Mouse (Mus musculus) heart, postnatal 10 days (tissue): ENCODE results near the gene Rrm2. TPM values are rescaled to one million over a fixed set of nuclear protein-coding genes. Genes with fewer than 3 reads are reported as not detected.
A peak's percentile ranks its signal among the peaks of the same experiment; 100 is the strongest.

Experiments
- DNase-seq, 2 experiments: peaks; one replicate each; pipeline ENCODE4 v3.0.0; 2021
- intact Hi-C: fragments of 180-260 bp; cut with DNase I; formaldehyde crosslinking; loops from one replicate; pipeline ENCODE4 v1.15.1; 2025
- total RNA-seq, 2 experiments: library from RNA; stranded (reverse); gene quantifications; 2 replicates each; pipeline ENCODE4 v1.2.3; 2021

Rrm2 gene
- total RNA-seq, 2 experiments from 2014 or later = 44.3 to 46.4 TPM

DNA sequence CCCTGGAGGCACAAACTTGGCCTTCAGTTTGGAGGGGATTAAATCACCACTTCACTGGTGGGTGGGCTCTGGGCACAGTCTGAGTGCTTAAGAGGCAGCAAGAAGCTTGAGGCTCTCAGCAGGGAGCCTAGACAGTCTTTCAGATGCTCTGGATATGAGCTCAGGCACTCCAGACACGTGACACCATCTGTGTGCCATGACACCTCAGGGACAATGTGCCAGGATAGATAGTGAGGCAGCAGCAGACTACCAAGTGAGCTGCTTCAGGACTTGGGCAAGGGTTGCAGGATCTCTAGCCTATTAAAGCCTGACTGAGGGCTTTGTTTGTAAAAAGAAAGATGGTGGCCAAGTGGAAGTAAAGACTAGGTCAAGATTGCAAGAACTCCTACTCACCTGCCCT is 36.3 kb downstream of the Rrm2 start:
- DNase-seq = no peak
- intact Hi-C loops = loop anchor here (10.0 kb wide), 1 partner anchor 90 kb away; the partner anchor contains the start of gene Mboat2

DNA sequence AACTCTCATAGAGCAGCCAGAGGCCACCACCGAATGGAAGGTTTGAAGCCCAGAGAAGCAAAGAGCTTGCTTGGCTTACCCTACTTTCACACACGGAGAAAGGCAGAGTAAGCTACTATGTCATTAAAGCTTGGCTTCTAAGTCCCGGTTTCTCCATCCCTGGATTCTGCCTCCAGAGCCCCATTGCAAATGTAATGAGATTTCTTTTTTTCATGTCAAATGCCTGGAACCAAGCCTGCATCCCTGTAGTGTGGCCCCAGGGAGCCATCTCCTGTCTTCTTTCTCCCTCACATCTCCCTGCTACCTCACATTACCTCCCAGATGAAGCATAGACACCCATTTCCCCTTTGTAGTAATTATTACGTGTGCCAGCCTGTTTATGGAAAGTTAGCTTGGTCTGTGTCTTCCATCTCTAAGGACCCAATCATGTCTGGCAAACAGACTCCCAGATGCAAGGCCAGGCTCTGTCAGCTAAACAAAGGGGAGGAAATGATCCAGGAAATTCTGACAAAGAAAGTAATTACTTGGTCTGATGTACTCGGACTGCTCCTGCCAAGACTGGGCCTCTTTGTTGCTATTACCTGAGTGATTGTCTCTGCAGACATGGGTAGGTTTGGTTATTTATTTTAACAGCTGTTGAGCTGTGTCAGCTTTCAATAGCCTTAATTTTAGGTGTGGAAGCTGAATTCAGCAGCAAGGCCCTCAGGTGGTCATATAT is 38.7 kb downstream of the Rrm2 start:
- intact Hi-C loops = loop anchor here (10.0 kb wide), 1 partner anchor 88 kb away; the partner anchor contains the start of gene Mboat2
- DNase-seq = peak; percentile 19 to 38

DNA sequence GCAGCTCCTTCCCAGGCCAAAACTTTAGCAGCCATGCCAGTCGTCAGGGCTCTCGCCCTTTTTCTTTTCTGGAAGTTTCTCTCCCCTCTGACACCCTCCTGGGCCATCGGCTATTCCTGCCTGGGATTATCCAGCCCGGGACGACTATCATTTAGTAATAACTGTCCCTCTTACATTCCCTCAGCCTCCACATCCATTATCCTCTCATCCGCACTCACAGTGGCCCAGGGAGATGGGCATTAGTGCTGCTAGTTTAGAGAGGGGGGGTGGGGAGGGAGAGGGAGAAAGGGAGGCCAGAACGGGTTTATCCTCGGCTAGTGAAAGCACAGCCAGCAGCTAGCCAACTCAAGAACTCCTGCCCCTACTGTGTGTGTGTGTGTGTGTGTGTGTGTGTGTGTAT is 39.3 kb downstream of the Rrm2 start:
- no peak for DNase-seq
- intact Hi-C loops = loop anchor here (10.0 kb wide), 1 partner anchor 88 kb away; the partner anchor contains the start of gene Mboat2

DNA sequence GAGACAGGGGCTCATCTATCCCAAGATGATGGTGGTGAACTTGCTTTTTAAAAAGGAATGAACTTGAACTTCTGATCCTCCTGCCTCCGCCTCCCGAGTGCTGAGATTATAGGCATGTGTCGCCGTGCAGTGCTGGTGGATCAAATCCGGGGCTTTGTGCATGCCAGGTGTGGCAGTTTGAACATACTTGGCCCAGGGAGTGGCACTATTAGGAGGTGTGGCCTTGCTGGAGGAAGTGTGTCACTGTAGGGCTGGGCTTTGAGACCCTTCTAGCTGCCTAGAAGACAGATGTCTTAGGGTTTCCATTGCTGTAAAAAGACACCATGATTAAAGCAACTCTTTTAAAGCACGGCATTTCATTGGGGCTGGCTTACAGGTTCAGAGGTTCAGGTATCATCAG is 42.5 kb downstream of the Rrm2 start:
- no peak for DNase-seq
- intact Hi-C loops = no loop called here

DNA sequence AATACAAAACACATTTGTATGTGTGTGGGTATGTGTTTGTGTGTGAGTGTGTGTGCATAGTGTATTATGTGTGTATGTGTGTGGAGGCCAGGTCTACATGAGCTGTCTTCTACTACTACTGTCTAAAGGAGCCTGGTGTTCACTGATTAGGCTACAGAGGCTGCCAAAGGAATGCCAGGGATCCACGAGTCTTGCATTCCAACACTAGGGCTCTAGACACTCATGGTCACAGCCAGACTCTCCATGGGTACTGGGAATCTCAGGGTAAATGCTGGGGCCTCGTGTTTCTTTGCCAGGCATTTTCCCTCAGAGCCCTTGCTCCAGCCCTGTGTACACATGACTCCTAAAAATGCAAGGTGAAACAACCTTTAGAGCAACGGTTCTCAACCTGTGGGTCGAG is 45.6 kb downstream of the Rrm2 start:
- no peak for DNase-seq
- intact Hi-C loops = no loop called here

DNA sequence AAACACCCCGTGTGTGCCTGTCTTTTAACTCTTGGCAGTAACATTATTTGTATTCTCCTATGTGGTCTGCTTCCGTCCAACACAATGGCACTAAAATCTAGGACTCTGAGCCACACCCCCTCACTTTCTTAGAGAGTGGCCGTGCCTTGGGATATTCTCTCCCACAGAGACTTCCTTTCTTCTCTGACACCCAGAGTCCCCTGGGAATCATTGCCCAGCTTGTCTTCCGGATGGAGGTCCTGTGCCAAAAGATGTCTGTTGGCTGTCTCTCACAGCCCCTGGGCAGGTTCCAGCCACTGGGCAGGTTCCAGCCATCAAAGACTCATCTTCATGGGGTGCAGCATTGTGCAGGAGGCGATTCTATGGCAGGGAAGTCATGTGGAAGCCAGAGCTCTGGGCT is 46.7 kb downstream of the Rrm2 start:
- DNase-seq = no peak
- intact Hi-C loops = no loop called here

DNA sequence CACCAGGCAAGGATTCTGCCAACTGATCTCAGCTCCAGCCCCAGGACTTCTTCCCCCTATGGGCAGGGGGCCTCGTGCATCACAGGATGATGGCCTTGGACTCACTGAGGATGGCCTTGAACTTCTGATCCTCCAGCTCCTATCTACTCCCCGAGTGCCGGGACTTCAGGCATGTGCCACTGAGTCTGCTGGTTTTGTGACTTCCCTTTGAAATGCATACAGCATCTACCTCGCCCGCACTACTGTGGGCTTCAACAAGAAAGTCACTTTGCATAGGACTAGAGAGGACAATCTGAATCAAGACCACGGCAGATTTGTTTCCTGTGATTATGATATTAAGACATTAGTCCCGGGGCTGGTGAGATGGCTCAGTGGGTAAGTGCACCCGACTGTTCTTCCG is 47.4 kb downstream of the Rrm2 start:
- intact Hi-C loops = no loop called here
- no peak for DNase-seq

DNA sequence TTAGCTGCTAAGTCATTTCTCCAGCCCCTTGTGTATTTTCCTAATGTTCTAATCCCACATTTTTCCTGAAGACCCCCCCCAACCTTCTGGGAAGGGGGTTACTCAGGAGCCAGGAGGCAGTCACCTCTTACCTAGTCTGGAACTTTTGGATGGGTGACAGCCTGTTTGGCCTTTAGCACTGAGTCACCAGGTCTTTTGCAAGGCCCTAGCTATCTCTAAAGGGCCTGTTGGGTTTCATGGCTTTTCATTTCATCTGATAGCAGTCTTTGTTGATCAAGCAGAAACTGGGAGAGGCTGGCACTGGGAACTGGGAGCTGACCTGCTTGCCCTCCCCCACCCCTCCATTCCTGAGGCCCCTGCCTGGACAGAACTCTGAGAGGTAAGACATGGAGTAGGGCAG is 49.3 kb downstream of the Rrm2 start:
- intact Hi-C loops = no loop called here
- DNase-seq = no peak

DNA sequence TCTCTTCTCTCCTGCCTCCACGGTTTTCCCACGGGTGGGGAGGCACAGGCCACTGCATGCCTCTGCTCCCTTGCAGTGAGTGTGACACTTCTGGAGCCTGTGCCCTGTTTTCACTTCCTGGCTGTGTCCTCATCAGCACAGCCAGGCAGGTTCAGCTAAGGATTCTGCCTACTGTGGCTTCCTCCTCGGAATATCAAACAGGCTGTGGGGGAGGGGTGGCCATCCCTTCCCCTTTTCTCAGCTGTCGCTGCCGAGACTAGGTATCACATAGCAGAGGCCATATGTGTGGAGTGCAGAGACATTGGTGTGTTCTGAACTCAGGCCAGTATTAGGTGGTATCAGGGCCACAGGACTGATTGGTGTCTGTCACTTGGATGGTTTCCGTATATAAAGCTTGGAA is 50.3 kb downstream of the Rrm2 start:
- DNase-seq = peak in 1 of 2 experiments; percentile 46
- intact Hi-C loops = no loop called here

DNA sequence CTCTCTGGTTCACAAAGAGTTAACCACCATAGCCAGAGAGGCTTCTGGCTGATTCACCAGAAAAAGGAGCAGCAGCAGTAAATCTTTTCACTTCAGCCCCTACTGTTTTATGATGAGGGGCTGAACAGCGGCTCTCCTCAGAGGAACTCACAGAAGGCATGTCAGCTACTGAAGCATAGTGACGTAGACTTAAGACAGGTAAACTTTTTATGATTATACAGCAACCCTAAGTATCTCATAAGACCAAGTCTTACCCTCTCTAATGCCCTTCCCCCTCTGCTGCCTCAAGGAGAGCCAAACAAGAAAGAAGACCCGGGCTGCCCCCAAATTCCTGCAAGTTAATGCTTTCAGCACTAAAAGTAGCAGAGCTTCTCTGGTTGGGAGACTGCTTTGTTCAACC is 54.2 kb downstream of the Rrm2 start:
- no peak for DNase-seq
- intact Hi-C loops = no loop called here

Other genes starting within 250 kb of the Rrm2 start
- gene Taf1b, start 209.9 kb upstream of the Rrm2 start, total RNA-seq = 10 to 100 TPM; 12.2 to 12.5 TPM
- under 1 TPM; 0.22 to 0.65 TPM for gene Grhl1, start 136.0 kb upstream of the Rrm2 start, total RNA-seq
- gene Klf11, start 57.0 kb upstream of the Rrm2 start, total RNA-seq = 10 to 100 TPM; 25.5 to 37.3 TPM
- 1 to 10 TPM; 5.1 to 5.9 TPM for gene Cys1, start 26.4 kb upstream of the Rrm2 start, total RNA-seq
- gene Mboat2, start 122.6 kb downstream of the Rrm2 start, total RNA-seq = 10 to 100 TPM; 17.3 to 18.3 TPM